Comparison of ENCODE assay signal across 17 mouse cellular contexts in the genomic region with DNA sequence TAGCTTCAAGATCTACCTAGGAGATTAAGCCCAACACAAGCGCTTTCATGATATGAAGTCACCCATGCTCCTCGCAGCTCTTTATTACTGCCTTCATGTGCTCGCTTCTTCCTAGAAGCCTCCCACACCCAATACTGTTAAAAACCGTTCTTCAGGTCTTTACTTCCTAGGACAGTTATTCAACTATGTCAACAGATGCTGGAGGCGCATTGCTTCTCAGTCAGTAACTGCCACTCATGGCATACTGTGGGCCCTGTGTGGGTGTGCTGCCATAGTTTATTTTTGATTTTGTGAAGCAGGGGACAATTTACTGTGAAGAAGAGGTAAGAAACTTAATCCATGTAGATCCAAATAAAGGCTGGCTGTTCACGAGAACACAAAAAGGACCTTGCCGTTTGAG.
"Had no signal": no experiment of that assay in that cellular context is flagged by ENCODE, and none has a peak within 500 bp of the region (broad histone marks: within the 10 kb centered on the region; RNA-seq: fewer than 3 reads in every experiment).

No protein-coding gene starts in this region.

- H3K9me3 ChIP-seq: lung, embryonic 15.5 days; megakaryocyte, embryonic 14.5 days; midbrain, embryonic 13.5 days; midbrain, embryonic 15.5 days; neural tube, embryonic 12.5 days; stomach, embryonic 15.5 days had no signal

- H3K27ac ChIP-seq: lung, embryonic 15.5 days; macrophage; midbrain, embryonic 13.5 days; midbrain, embryonic 15.5 days; neural tube, embryonic 12.5 days; stomach, embryonic 15.5 days; stomach, postnatal 0 days had no signal

- DNase-seq: lung, adult 2 months; lung, postnatal 14 days; lung, postnatal 36 days; right cerebral cortex, postnatal 14 days; thymus, adult 2 months; thymus, postnatal 25 days; thymus, postnatal 4 days had no signal

- H3K4me3 ChIP-seq: lung, embryonic 15.5 days; megakaryocyte, embryonic 14.5 days; midbrain, embryonic 13.5 days; midbrain, embryonic 15.5 days; neural tube, embryonic 12.5 days; stomach, embryonic 15.5 days had no signal

- H3K4me2 ChIP-seq: lung, embryonic 15.5 days; midbrain, embryonic 11.5 days; midbrain, embryonic 13.5 days; midbrain, embryonic 15.5 days; neural tube, embryonic 12.5 days; stomach, embryonic 15.5 days had no signal

- H3K9ac ChIP-seq: lung, embryonic 15.5 days; midbrain, embryonic 13.5 days; midbrain, embryonic 15.5 days; neural tube, embryonic 12.5 days; stomach, embryonic 15.5 days had no signal

- H3K27me3 ChIP-seq: lung, embryonic 15.5 days; megakaryocyte, embryonic 14.5 days; midbrain, embryonic 13.5 days; midbrain, embryonic 15.5 days; neural tube, embryonic 12.5 days; stomach, embryonic 15.5 days had no signal

- H3K36me3 ChIP-seq: lung, embryonic 15.5 days; midbrain, embryonic 13.5 days; midbrain, embryonic 15.5 days; neural tube, embryonic 12.5 days; stomach, embryonic 15.5 days had no signal

- H3K4me1 ChIP-seq: lung, embryonic 15.5 days; megakaryocyte, embryonic 14.5 days; midbrain, embryonic 13.5 days; midbrain, embryonic 15.5 days; neural tube, embryonic 12.5 days; stomach, embryonic 15.5 days had no signal

- ATAC-seq: lung, postnatal 0 days; midbrain, embryonic 13.5 days; midbrain, embryonic 15.5 days had no signal
